Mouse (Mus musculus) MEL (cell line): ENCODE results near the gene Rnf220. TPM values are rescaled to one million over a fixed set of nuclear protein-coding genes. Genes with fewer than 3 reads are reported as not detected.

Source experiments
- DNase-seq: peaks from one replicate; pipeline ENCODE4 v3.0.0; 2011; ENCODE audit warnings: low read depth, low spot score
- H3K27ac ChIP-seq: 2 replicates; pipeline ENCODE4 v1.5.1; 2012; ENCODE audit warnings: low read depth, mild to moderate bottlenecking, control low read depth, low read length, moderate library complexity; ENCODE audit not compliant: control insufficient read depth
- H3K27me3 ChIP-seq, 2 experiments: fragments of 150-350 bp in 1 of 2; sonication (generic) in 1 of 2; 2 replicates each; pipeline ENCODE4 v1.6.1; 2012; ENCODE audit warnings: low read length in 2 of 2, mild to moderate bottlenecking in 2 of 2, improper control_type of control experiment in 1 of 2, moderate library complexity in 1 of 2; ENCODE audit not compliant: insufficient read depth in 2 of 2, control insufficient read depth in 1 of 2
- H3K36me3 ChIP-seq, 2 experiments: 2 replicates each; pipeline ENCODE4 v1.6.1; 2012 to 2014; ENCODE audit warnings: low read length in 2 of 2, improper control_type of control experiment in 1 of 2, inconsistent platforms in 1 of 2, mild to moderate bottlenecking in 1 of 2; ENCODE audit not compliant: insufficient read depth in 2 of 2, control insufficient read depth in 1 of 2
- H3K4me1 ChIP-seq, 2 experiments: fragments of 150-350 bp in 1 of 2; sonication (generic) in 1 of 2; 2 replicates each; pipeline ENCODE4 v1.6.1; 2012; ENCODE audit warnings: low read length in 2 of 2, improper control_type of control experiment in 1 of 2, mild to moderate bottlenecking in 1 of 2; ENCODE audit not compliant: insufficient read depth in 2 of 2, control insufficient read depth in 1 of 2
- H3K4me3 ChIP-seq, 2 experiments: fragments of 150-350 bp in 1 of 2; sonication (generic) in 1 of 2; 2 replicates each; pipeline ENCODE4 v1.5.1; 2012; ENCODE audit warnings: low read depth in 2 of 2, low read length in 2 of 2, mild to moderate bottlenecking in 2 of 2, moderate library complexity in 2 of 2, control low read depth in 1 of 2, improper control_type of control experiment in 1 of 2; ENCODE audit not compliant: control insufficient read depth in 1 of 2, insufficient read depth in 1 of 2
- H3K79me2 ChIP-seq: 2 replicates; pipeline ENCODE4 v1.6.1; 2012; ENCODE audit warnings: mild to moderate bottlenecking, low read length, moderate library complexity; ENCODE audit not compliant: control insufficient read depth, poor library complexity, insufficient read depth
- H3K9ac ChIP-seq: 2 replicates; pipeline ENCODE4 v1.6.1; 2012; ENCODE audit warnings: low read depth, mild to moderate bottlenecking, control low read depth, low read length, moderate library complexity; ENCODE audit not compliant: control insufficient read depth, poor library complexity, severe bottlenecking
- H3K9me3 ChIP-seq: fragments of 150-350 bp; sonication (generic); replicated peaks from 2 replicates; pipeline ENCODE4 v1.6.1; 2012; ENCODE audit warnings: mild to moderate bottlenecking, low read length, improper control_type of control experiment, moderate library complexity; ENCODE audit not compliant: insufficient read depth
- CHD1 ChIP-seq: IDR thresholded peaks from 2 replicates; pipeline ENCODE4 v1.6.1; 2012; ENCODE audit warnings: low read depth, mild to moderate bottlenecking, inconsistent platforms, low read length, improper control_type of control experiment
- CHD2 ChIP-seq: IDR thresholded peaks from 2 replicates; pipeline ENCODE4 v1.6.1; 2011; ENCODE audit warnings: low read length, improper control_type of control experiment
- EP300 ChIP-seq, 2 experiments: IDR thresholded peaks; 2 replicates each; pipeline ENCODE4 v1.6.1; 2011; ENCODE audit warnings: improper control_type of control experiment in 2 of 2, low read length in 2 of 2, low read depth in 1 of 2, mild to moderate bottlenecking in 1 of 2
- GATA1 ChIP-seq: IDR thresholded peaks from 2 replicates; pipeline ENCODE4 v1.6.1; 2011; ENCODE audit warnings: low read depth, low read length, improper control_type of control experiment
- MAX ChIP-seq: IDR thresholded peaks from 2 replicates; pipeline ENCODE4 v1.6.1; 2011; ENCODE audit warnings: low read length, improper control_type of control experiment
- MAZ ChIP-seq: IDR thresholded peaks from 2 replicates; pipeline ENCODE4 v1.6.1; 2012; ENCODE audit warnings: low read depth, mild to moderate bottlenecking, inconsistent platforms, low read length, improper control_type of control experiment
- MXI1 ChIP-seq: IDR thresholded peaks from 2 replicates; pipeline ENCODE4 v1.6.1; 2011; ENCODE audit warnings: mild to moderate bottlenecking, low read depth, low read length, improper control_type of control experiment
- NELFE ChIP-seq: IDR thresholded peaks from 2 replicates; pipeline ENCODE4 v1.6.1; 2011; ENCODE audit warnings: low read depth, low read length, improper control_type of control experiment
- NRF1 ChIP-seq: IDR thresholded peaks from 2 replicates; pipeline ENCODE4 v1.6.1; 2014; ENCODE audit warnings: low read depth, mild to moderate bottlenecking, inconsistent platforms, low read length, improper control_type of control experiment, moderate library complexity; ENCODE audit not compliant: poor library complexity, insufficient read depth, severe bottlenecking
- RCOR1 ChIP-seq: IDR thresholded peaks from 2 replicates; pipeline ENCODE4 v1.6.1; 2012; ENCODE audit warnings: low read depth, mild to moderate bottlenecking, inconsistent platforms, low read length, improper control_type of control experiment
- SMC3 ChIP-seq: IDR thresholded peaks from 2 replicates; pipeline ENCODE4 v1.6.1; 2011; ENCODE audit warnings: low read depth, low read length, improper control_type of control experiment
- TBP ChIP-seq: IDR thresholded peaks from 2 replicates; pipeline ENCODE4 v1.8.0; 2011; ENCODE audit warnings: low read depth, low read length, improper control_type of control experiment
- TCF12 ChIP-seq: IDR thresholded peaks from 2 replicates; pipeline ENCODE4 v1.6.1; 2014; ENCODE audit warnings: low read depth, mild to moderate bottlenecking, inconsistent platforms, low read length, improper control_type of control experiment, moderate library complexity
- USF1 ChIP-seq: IDR thresholded peaks from 2 replicates; pipeline ENCODE4 v1.6.1; 2014; ENCODE audit warnings: low read depth, mild to moderate bottlenecking, inconsistent platforms, low read length, improper control_type of control experiment, moderate library complexity
- polyA plus RNA-seq, 2 experiments: library from polyadenylated mRNA; stranded (reverse) in 1 of 2; unstranded in 1 of 2; fragments of >175 nt in 1 of 2; fragments of >200 nt in 1 of 2; gene quantifications; 2 replicates each; pipeline versions ENCODE4 v1.2.1 to v1.2.4; 2012; ENCODE audit warnings: low replicate concordance in 2 of 2, low read depth in 1 of 2; ENCODE audit not compliant: insufficient read length in 2 of 2, insufficient read depth in 1 of 2, missing spikeins in 1 of 2
- total RNA-seq: library from RNA; depleted of rRNA; stranded (reverse); fragments of 300-350 nt; gene quantifications from 2 replicates; pipeline ENCODE4 v1.2.3, GENCODE M21; 2012; rRNA removed

Rnf220 gene
- 111 and 121 TPM in 2 replicates for total RNA-seq
- polyA plus RNA-seq, result 100 to 1,000 TPM in 1 of 2 experiments, not detected in 1; 201 TPM

DNA sequence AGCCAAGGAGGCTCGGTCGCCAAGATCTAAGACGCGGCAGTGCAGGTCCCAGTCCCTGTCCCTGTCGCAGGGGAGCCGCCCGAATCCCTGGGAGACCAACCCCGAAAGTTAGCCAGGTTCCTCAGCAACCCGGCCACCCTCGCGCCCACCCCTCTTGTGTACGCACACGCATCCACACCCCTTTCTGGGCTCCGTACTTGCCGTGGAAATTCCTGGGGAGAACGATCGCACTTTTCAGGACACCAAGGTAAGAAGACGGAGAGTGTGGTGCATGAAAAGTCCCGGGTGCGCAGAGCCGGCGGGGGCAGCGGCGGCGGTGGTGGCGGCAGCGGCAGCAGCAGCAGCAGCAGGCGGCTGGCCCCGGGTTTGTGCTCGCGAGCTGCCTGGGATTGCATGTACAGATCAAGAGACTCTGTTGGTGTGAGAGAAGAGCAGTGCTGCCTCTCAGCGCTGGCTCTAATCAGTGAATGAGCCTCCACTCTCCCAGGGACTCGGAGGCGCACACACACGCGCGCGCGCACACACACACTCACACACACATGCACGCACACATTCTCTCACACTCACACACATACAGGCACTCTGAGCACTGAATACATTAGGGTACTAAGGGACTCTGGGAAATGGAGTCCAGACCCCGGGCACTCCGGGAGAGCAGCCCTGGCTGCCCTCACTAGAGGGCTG, at the start of gene Rnf220:
Rnf220 (minus strand) TSS at position 571 of the 684 bp plus-strand sequence.
- no peak for DNase-seq
- H3K27me3 ChIP-seq, result peaks cover 0 to 3% of the 10 kb centered on the region in 2 experiments; a peak in 2 of 4 replicates
- no peak within 1 kb of the TSS for H3K9ac ChIP-seq

GRCm38 (mm10) chr4:117546616-117547015, 49.8 kb upstream of the Rnf220 start:
- H3K36me3 ChIP-seq, result peaks cover 0 to 19% of the 10 kb centered on the region in 2 experiments; a peak in 2 of 4 replicates
- H3K27ac ChIP-seq, result no peak overlapping the region
- TF ChIP-seq RCOR1, result peak; percentile 52; the same call in 1 of the 2 replicates
- no peak for TF ChIP-seq USF1
- peak; percentile 24; the same call in 1 of the 2 replicates for TF ChIP-seq GATA1
- TF ChIP-seq EP300 (IDR thresholded peaks at IDR 0.05; ENCODE audit: low read depth in 1 of 2, low read length in 2 of 2), result peak in 1 of 2 experiments; percentile 57; a peak in 2 of 4 replicates
- DNase-seq, result no peak
- 0 out of 4 replicates have a peak, but pooled peaks cover 0 to 1% of the 10 kb centered on the region in 2 experiments for H3K27me3 ChIP-seq
- H3K4me1 ChIP-seq, result peaks cover 0 to 21% of the 10 kb centered on the region in 2 experiments; a peak in 3 of 4 replicates
- H3K79me2 ChIP-seq, result peaks cover 7% of the 10 kb centered on the region
- H3K9me3 ChIP-seq, result no peaks in the 10 kb centered on the region
- no peak overlapping the region for H3K4me3 ChIP-seq
- no peak overlapping the region for H3K9ac ChIP-seq

More for the DNA sequence above, at the start of gene Rnf220:
- Histone ChIP-seq H3K4me1 (no peaks in the 10 kb centered on the region), H3K9me3 (no peaks in the 10 kb centered on the region), H3K4me3 (no peak within 1 kb of the TSS), H3K27ac (no peak within 1 kb of the TSS), H3K79me2 (no peaks in the 10 kb centered on the region), H3K36me3 (no peaks in the 10 kb centered on the region)
- no peak for TF ChIP-seq MAX
- TF ChIP-seq NRF1, result no peak
- no peak for TF ChIP-seq SMC3
- TF ChIP-seq EP300 (IDR thresholded peaks at IDR 0.05; ENCODE audit: low read depth in 1 of 2, low read length in 2 of 2), result no peak
- no peak for TF ChIP-seq CHD2
- no peak for TF ChIP-seq MXI1
- TF ChIP-seq TBP, result no peak

DNA sequence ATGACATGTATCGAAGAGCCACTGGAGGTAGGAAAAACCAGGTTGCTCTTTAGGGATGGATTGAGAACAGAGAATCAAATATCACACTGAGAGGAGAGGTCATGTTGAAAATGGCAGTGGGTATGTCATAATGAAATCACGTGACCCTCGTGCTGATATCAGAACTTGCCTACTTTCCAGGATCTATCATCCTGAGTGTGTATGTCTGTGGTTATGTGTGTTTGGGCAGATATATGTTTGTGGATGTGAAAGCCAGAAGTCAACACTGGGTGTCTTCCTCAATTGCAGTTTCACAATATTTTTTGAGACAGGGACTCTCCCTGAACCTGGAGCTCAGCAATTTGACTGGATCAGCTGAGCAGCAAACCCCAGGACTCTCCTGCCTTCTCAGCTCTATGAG, 48.6 kb upstream of the Rnf220 start:
- Histone ChIP-seq H3K79me2 (peaks cover under 1% of the 10 kb centered on the region; the same call in 1 of the 2 replicates), H3K9ac (no peak overlapping the region), H3K4me3 (no peak overlapping the region), H3K4me1 (peaks cover 0 to 12% of the 10 kb centered on the region in 2 experiments; a peak in 3 of 4 replicates), H3K27ac (no peak overlapping the region), H3K36me3 (peaks cover 0 to 14% of the 10 kb centered on the region in 2 experiments; a peak in 2 of 4 replicates), H3K27me3 (0 out of 4 replicates have a peak, but pooled peaks cover 0 to 1% of the 10 kb centered on the region in 2 experiments), H3K9me3 (no peaks in the 10 kb centered on the region)
- DNase-seq, result no peak
- TF ChIP-seq SMC3 (no peak), TCF12 (no peak), CHD1 (no peak), MAZ (no peak), NELFE (no peak)
